Comparison of ENCODE assay signal across 1 mouse cellular context in the genomic region with DNA sequence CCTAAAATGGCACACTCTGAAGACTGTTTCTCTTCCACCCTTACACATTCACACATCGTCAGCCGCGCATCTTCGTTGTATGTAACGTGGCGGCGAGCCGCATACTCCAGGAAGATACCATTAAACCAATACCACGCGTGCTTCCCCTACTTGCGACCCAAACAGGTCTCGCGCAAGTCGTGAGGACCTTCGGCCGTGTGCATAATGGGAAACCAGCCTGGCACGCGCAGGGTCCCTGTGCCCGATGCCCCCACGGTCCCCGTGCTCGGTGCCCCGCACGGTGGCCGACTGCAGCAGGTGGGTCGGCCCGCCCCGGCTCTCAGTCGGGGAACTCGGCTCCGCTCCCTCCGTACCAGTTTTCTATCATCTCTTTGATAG.
A peak's percentile ranks its signal among the peaks of the same experiment; 100 is the strongest.
TF ChIP-seq lines count a peak whose summit lies in the region.

No protein-coding gene starts in this region.

TF ChIP-seq in MEL, 35 proteins besides CTCF, POLR2A, EP300 and RAD21 (continued from another document):
- TF ChIP-seq KAT2A (conservative IDR thresholded peaks at IDR 0.05; ENCODE audit: low read depth, low read length) (no peak), HCFC1 (IDR thresholded peaks at IDR 0.05; ENCODE audit: low read depth, low read length) (no peak), USF2 (IDR thresholded peaks at IDR 0.05; ENCODE audit: borderline replicate concordance in 1 of 2, insufficient read depth in 1 of 2, low read depth in 1 of 2, low read length in 2 of 2) (no peak), CHD2 (IDR thresholded peaks at IDR 0.05; ENCODE audit: low read length) (no peak), ZKSCAN1 (IDR thresholded peaks at IDR 0.05; ENCODE audit: low read depth, low read length) (no peak), NELFE (IDR thresholded peaks at IDR 0.05; ENCODE audit: low read depth, low read length) (no peak; the same call in 1 of the 2 replicates), GATA1 (IDR thresholded peaks at IDR 0.05; ENCODE audit: low read depth, low read length) (no peak), JUND (IDR thresholded peaks at IDR 0.05; ENCODE audit: low read depth, low read length) (no peak), MEF2A (IDR thresholded peaks at IDR 0.05; ENCODE audit: extremely low read depth, insufficient replicate concordance, low read depth, low read length, poor library complexity, severe bottlenecking) (no peak), POLR2AphosphoS2 (IDR thresholded peaks at IDR 0.05; ENCODE audit: low read length) (no peak), MAX (IDR thresholded peaks at IDR 0.05; ENCODE audit: low read length) (peak; percentile 78), MYC (IDR thresholded peaks at IDR 0.05; ENCODE audit: low read depth, low read length) (peak; percentile 80)
